Mouse (Mus musculus) limb, embryonic 15.5 days (tissue): ENCODE results near the gene C1ql3. TPM values are rescaled to one million over a fixed set of nuclear protein-coding genes. Genes with fewer than 3 reads are reported as not detected.

Source experiments
- ATAC-seq: fragments of 200-750 bp; cut with Nextera tagmentation; 2 replicates; pipeline ENCODE4 v1.8.0; 2017; ENCODE audit warnings: low read depth, moderate TSS enrichment; ENCODE audit not compliant: insufficient number of reproducible peaks, low FRiP score, low TSS enrichment
- H3K27ac ChIP-seq: fragments of 300-500 bp; sonication (generic); 2 replicates; pipeline ENCODE4 v1.5.1; 2015; ENCODE audit warnings: moderate library complexity, mild to moderate bottlenecking, inconsistent platforms
- H3K27me3 ChIP-seq: fragments of 300-500 bp; sonication (generic); 2 replicates; pipeline ENCODE4 v1.6.1; 2015; ENCODE audit warnings: inconsistent platforms
- H3K36me3 ChIP-seq: fragments of 300-500 bp; sonication (generic); 2 replicates; pipeline ENCODE4 v1.6.1; 2015; ENCODE audit warnings: inconsistent platforms
- H3K4me1 ChIP-seq: fragments of 300-500 bp; sonication (generic); 2 replicates; pipeline ENCODE4 v1.6.1; 2015; ENCODE audit warnings: inconsistent platforms
- H3K4me2 ChIP-seq: fragments of 300-500 bp; sonication (generic); 2 replicates; pipeline ENCODE4 v1.6.1; 2015; ENCODE audit warnings: mild to moderate bottlenecking, inconsistent platforms
- H3K4me3 ChIP-seq: fragments of 300-500 bp; sonication (generic); 2 replicates; pipeline ENCODE4 v1.5.1; 2015; ENCODE audit warnings: mild to moderate bottlenecking, inconsistent platforms
- H3K9ac ChIP-seq: fragments of 300-500 bp; sonication (generic); 2 replicates; pipeline ENCODE4 v1.6.1; 2015; ENCODE audit warnings: inconsistent platforms
- H3K9me3 ChIP-seq: fragments of 300-500 bp; sonication (generic); 2 replicates; pipeline ENCODE4 v1.6.1; 2016; ENCODE audit warnings: inconsistent platforms
- WGBS: fragments of 180-500 bp; shearing (Covaris S2); methylation state at CpG from one replicate; pipeline ENCODE4 v1.1.7; 2015; 5-methylcytosine and 5-hydroxymethylcytosine counted together
- polyA plus RNA-seq: library from polyadenylated mRNA; unstranded; fragments of >200 nt; fragmentation: Nextera tagmentation; extraction: Ambion mirVana; gene quantifications from 2 replicates; pipeline ENCODE4 v1.2.1, GENCODE M21; 2015

C1ql3 gene
- polyA plus RNA-seq, 1 experiment from 2014 or later, result 2.0 TPM

GRCm38 (mm10) chr2:13009261-13009972 is 2.2 kb downstream of the C1ql3 start:
- peaks cover 47% of the 10 kb centered on the region for H3K27me3 ChIP-seq
- peak overlapping the region; percentile 24; the same call in 1 of the 2 replicates for H3K9ac ChIP-seq

GRCm38 (mm10) chr2:13008433-13008832 is 3.2 kb downstream of the C1ql3 start:
- H3K4me2 ChIP-seq, result no peak overlapping the region
- 68% methylated on average over 1 of the region's 1 CpGs for WGBS
- H3K4me1 ChIP-seq, result peaks cover 26% of the 10 kb centered on the region
- H3K36me3 ChIP-seq, result no peaks in the 10 kb centered on the region
- H3K27me3 ChIP-seq, result peaks cover 42% of the 10 kb centered on the region
- no peak for ATAC-seq
- H3K27ac ChIP-seq, result no peak overlapping the region
- no peaks in the 10 kb centered on the region for H3K9me3 ChIP-seq
- H3K9ac ChIP-seq, result no peak overlapping the region
- H3K4me3 ChIP-seq, result no peak overlapping the region

More at GRCm38 (mm10) chr2:13009261-13009972, 2.2 kb downstream of the C1ql3 start:
- H3K9me3 ChIP-seq, result no peaks in the 10 kb centered on the region
- peaks cover 26% of the 10 kb centered on the region for H3K4me1 ChIP-seq
- H3K4me2 ChIP-seq, result peak overlapping the region; percentile 99
- H3K27ac ChIP-seq, result no peak overlapping the region
- ATAC-seq, result no peak
- peak overlapping the region; percentile 53 for H3K4me3 ChIP-seq
- WGBS, result 12% methylated on average over 18 of the region's 18 CpGs
- no peaks in the 10 kb centered on the region for H3K36me3 ChIP-seq

- no peak overlapping the region for H3K4me2 ChIP-seq
- ATAC-seq, result no peak
- H3K4me3 ChIP-seq, result no peak overlapping the region
- 73% methylated on average over 2 of the region's 2 CpGs for WGBS
- H3K27me3 ChIP-seq, result no peaks in the 10 kb centered on the region
- no peak overlapping the region for H3K9ac ChIP-seq
- H3K27ac ChIP-seq, result no peak overlapping the region
- no peaks in the 10 kb centered on the region for H3K4me1 ChIP-seq
- no peaks in the 10 kb centered on the region for H3K36me3 ChIP-seq
- H3K9me3 ChIP-seq, result no peaks in the 10 kb centered on the region
Observed at GRCm38 (mm10) chr2:13000026-13000425, 11.6 kb downstream of the C1ql3 start.

GRCm38 (mm10) chr2:12984901-12985732 is 26.5 kb downstream of the C1ql3 start:
- no peak overlapping the region for H3K4me2 ChIP-seq
- no peaks in the 10 kb centered on the region for H3K27me3 ChIP-seq
- H3K9ac ChIP-seq, result no peak overlapping the region
- H3K4me1 ChIP-seq, result no peaks in the 10 kb centered on the region
- H3K9me3 ChIP-seq, result no peaks in the 10 kb centered on the region
- no peaks in the 10 kb centered on the region for H3K36me3 ChIP-seq
- H3K27ac ChIP-seq, result no peak overlapping the region
- no peak overlapping the region for H3K4me3 ChIP-seq
- WGBS, result 68% methylated on average over 4 of the region's 4 CpGs
- ATAC-seq, result no peak

- Histone ChIP-seq H3K9me3 (no peaks in the 10 kb centered on the region), H3K4me3 (no peak overlapping the region), H3K4me2 (no peak overlapping the region), H3K4me1 (no peaks in the 10 kb centered on the region), H3K36me3 (no peaks in the 10 kb centered on the region), H3K27ac (no peak overlapping the region), H3K9ac (no peak overlapping the region), H3K27me3 (no peaks in the 10 kb centered on the region)
- ATAC-seq, result no peak
- WGBS, result 50% methylated on average over 4 of the region's 4 CpGs
Observed at GRCm38 (mm10) chr2:12978771-12979170, 32.8 kb downstream of the C1ql3 start.

GRCm38 (mm10) chr2:12977367-12977766 is 34.2 kb downstream of the C1ql3 start:
- Histone ChIP-seq H3K4me3 (no peak overlapping the region), H3K27ac (no peak overlapping the region), H3K36me3 (no peaks in the 10 kb centered on the region), H3K4me1 (no peaks in the 10 kb centered on the region), H3K4me2 (no peak overlapping the region), H3K9me3 (no peaks in the 10 kb centered on the region), H3K9ac (no peak overlapping the region), H3K27me3 (no peaks in the 10 kb centered on the region)
- ATAC-seq, result no peak
- WGBS, result 93% methylated on average over 7 of the region's 7 CpGs

GRCm38 (mm10) chr2:12973752-12974151 is 37.9 kb downstream of the C1ql3 start:
- WGBS, result 65% methylated on average over 2 of the region's 2 CpGs
- H3K4me1 ChIP-seq, result no peaks in the 10 kb centered on the region
- H3K27ac ChIP-seq, result no peak overlapping the region
- no peak overlapping the region for H3K9ac ChIP-seq
- no peaks in the 10 kb centered on the region for H3K9me3 ChIP-seq
- no peak overlapping the region for H3K4me2 ChIP-seq
- no peaks in the 10 kb centered on the region for H3K27me3 ChIP-seq
- ATAC-seq, result no peak
- H3K4me3 ChIP-seq, result no peak overlapping the region
- no peaks in the 10 kb centered on the region for H3K36me3 ChIP-seq

- Histone ChIP-seq H3K36me3 (no peaks in the 10 kb centered on the region), H3K4me3 (no peak overlapping the region), H3K27me3 (no peaks in the 10 kb centered on the region), H3K4me1 (no peaks in the 10 kb centered on the region), H3K27ac (no peak overlapping the region), H3K9me3 (no peaks in the 10 kb centered on the region), H3K4me2 (no peak overlapping the region), H3K9ac (no peak overlapping the region)
- no peak for ATAC-seq
- WGBS, result 34% methylated on average over 12 of the region's 12 CpGs
Observed at GRCm38 (mm10) chr2:12970049-12970724, 41.4 kb downstream of the C1ql3 start.

GRCm38 (mm10) chr2:12956703-12957424 is 54.7 kb downstream of the C1ql3 start:
- no peaks in the 10 kb centered on the region for H3K4me1 ChIP-seq
- H3K36me3 ChIP-seq, result no peaks in the 10 kb centered on the region
- no peaks in the 10 kb centered on the region for H3K27me3 ChIP-seq
- H3K4me3 ChIP-seq, result no peak overlapping the region
- H3K27ac ChIP-seq, result no peak overlapping the region
- no peak for ATAC-seq
- H3K9ac ChIP-seq, result no peak overlapping the region
- no peaks in the 10 kb centered on the region for H3K9me3 ChIP-seq
- no peak overlapping the region for H3K4me2 ChIP-seq
